8 mouse cellular contexts compared by ENCODE assay signal in the genomic region with DNA sequence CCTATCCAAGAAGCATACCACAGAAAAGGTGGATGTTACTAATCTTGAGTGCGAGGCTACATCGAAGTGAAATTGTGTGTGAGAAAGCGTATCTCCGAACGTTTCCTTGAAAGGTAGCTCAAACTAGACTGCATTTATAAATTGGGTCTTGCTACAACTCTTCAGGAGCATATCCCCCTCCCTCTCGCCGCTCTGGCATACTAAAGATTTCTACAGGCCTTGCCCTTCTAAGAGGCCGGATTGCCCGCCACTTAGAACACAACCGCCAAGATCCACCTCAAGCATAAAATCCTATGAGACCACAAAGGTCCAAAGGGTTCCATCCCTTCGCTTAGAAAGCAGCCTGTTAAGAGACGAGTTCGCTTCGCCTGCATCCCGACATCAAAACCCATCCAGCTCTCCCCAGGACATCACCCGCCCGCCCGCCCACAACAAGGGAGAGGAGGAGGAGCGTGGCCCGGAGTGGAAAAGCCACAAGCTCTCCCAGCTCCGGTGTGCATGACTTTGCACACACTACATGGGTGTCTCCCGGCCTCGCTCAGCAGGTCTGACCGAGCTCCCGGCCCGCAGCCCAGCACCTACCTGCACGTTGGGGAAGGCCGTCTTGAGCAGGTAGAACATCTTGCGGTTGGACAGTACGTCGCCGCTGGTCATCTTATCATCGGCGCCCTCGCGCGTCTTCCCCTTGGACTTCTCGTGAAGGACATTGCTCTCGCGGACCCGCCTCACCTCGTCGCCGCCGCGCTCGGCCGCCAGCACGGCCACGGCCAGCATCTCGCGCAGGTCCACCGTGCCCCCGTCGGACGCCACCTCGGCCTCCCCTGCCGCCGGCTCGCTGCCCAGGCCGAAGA. TPM values are rescaled to one million over a fixed set of nuclear protein-coding genes. Genes with fewer than 3 reads are reported as not detected.
A peak's percentile ranks its signal among the peaks of the same experiment; 100 is the strongest.
DNase-seq lines count a peak whose midpoint lies in the region; ATAC-seq lines count a peak whose summit lies in the region.

No protein-coding gene starts in this region.

- WGBS in embryonic facial prominence, embryonic 11.5 days: 1% methylated on average over 61 of the region's 61 CpGs
- WGBS in heart, embryonic 12.5 days: 2% methylated on average over 61 of the region's 61 CpGs
- 2% methylated on average over 61 of the region's 61 CpGs for WGBS in liver, embryonic 15.5 days (ENCODE audit: insufficient replicate concordance)
- 1% methylated on average over 57 of the region's 61 CpGs for whole genome bisulfite sequencing in neural tube, embryonic 14.5 days

- ATAC-seq in embryonic facial prominence, embryonic 11.5 days (replicated peaks; ENCODE audit: insufficient number of reproducible peaks, low FRiP score, low TSS enrichment, low read depth): peak; percentile 75
- peak; percentile 76 for ATAC-seq in heart, embryonic 12.5 days (ENCODE audit: insufficient number of reproducible peaks, low FRiP score)
- ATAC-seq in liver, embryonic 15.5 days (ENCODE audit: insufficient read depth): peak; percentile 90
- peak; percentile 79 for ATAC-seq in neural tube, embryonic 14.5 days (ENCODE audit: low read depth)

- H3K4me2 ChIP-seq in embryonic facial prominence, embryonic 11.5 days (ENCODE audit: low read depth, low read length): peak overlapping the region; percentile 36
- peak overlapping the region; percentile 76 for H3K4me2 ChIP-seq in heart, embryonic 12.5 days
- H3K4me2 ChIP-seq in liver, embryonic 15.5 days: peak overlapping the region; percentile 77
- H3K4me2 ChIP-seq in neural tube, embryonic 14.5 days (ENCODE audit: low read depth, low read length): peak overlapping the region; percentile 67

- DNase-seq in CD4-positive, CD25-positive, alpha-beta regulatory T cell, adult 2 months (ENCODE audit: low read depth, low spot score): peak; percentile 57
- peak; percentile 68 for DNase-seq in adrenal gland, postnatal 10 days
- peak; percentile 52 for DNase-seq in embryonic facial prominence, embryonic 11.5 days (ENCODE audit: low spot score)
- DNase-seq in kidney, postnatal 10 days: peak; percentile 64
- DNase-seq in thymus, adult 18-20 months: peak; percentile 24 to 26

- peak overlapping the region; percentile 75 for H3K27ac ChIP-seq in embryonic facial prominence, embryonic 11.5 days (replicated peaks; ENCODE audit: low read depth, low read length)
- H3K27ac ChIP-seq in heart, embryonic 12.5 days (ENCODE audit: poor library complexity, severe bottlenecking): peak overlapping the region; percentile 73
- peak overlapping the region; percentile 91 for H3K27ac ChIP-seq in liver, embryonic 15.5 days (replicated peaks)
- peak overlapping the region; percentile 56 for H3K27ac ChIP-seq in neural tube, embryonic 14.5 days (ENCODE audit: low read depth, low read length)

- H3K36me3 ChIP-seq in embryonic facial prominence, embryonic 11.5 days (replicated peaks; ENCODE audit: control insufficient read depth, insufficient read depth, low read depth, low read length): no peaks in the 10 kb centered on the region
- H3K36me3 ChIP-seq in heart, embryonic 12.5 days: peaks cover 18% of the 10 kb centered on the region
- H3K36me3 ChIP-seq in liver, embryonic 15.5 days (replicated peaks): 0 out of 2 replicates have a peak, but pooled peaks cover 2% of the 10 kb centered on the region
- no peaks in the 10 kb centered on the region for H3K36me3 ChIP-seq in neural tube, embryonic 14.5 days (ENCODE audit: control insufficient read depth, insufficient read depth, low read length)

- H3K9ac ChIP-seq in embryonic facial prominence, embryonic 11.5 days (replicated peaks; ENCODE audit: low read length): peak overlapping the region; percentile 95
- H3K9ac ChIP-seq in heart, embryonic 12.5 days: peak overlapping the region; percentile 89
- peak overlapping the region; percentile 93 for H3K9ac ChIP-seq in liver, embryonic 15.5 days
- H3K9ac ChIP-seq in neural tube, embryonic 14.5 days (replicated peaks; ENCODE audit: low read depth, low read length): peak overlapping the region; percentile 78

- H3K27me3 ChIP-seq in embryonic facial prominence, embryonic 11.5 days (ENCODE audit: control insufficient read depth, insufficient read depth, low read length): no peaks in the 10 kb centered on the region
- H3K27me3 ChIP-seq in heart, embryonic 12.5 days (replicated peaks): no peaks in the 10 kb centered on the region
- H3K27me3 ChIP-seq in liver, embryonic 15.5 days: no peaks in the 10 kb centered on the region
- no peaks in the 10 kb centered on the region for H3K27me3 ChIP-seq in neural tube, embryonic 14.5 days (ENCODE audit: control insufficient read depth, insufficient read depth, low read length)

- no peaks in the 10 kb centered on the region for H3K4me1 ChIP-seq in embryonic facial prominence, embryonic 11.5 days (ENCODE audit: control insufficient read depth, insufficient read depth, low read length)
- peaks cover 13% of the 10 kb centered on the region for H3K4me1 ChIP-seq in heart, embryonic 12.5 days (replicated peaks)
- peaks cover 36% of the 10 kb centered on the region for H3K4me1 ChIP-seq in liver, embryonic 15.5 days (replicated peaks)
- H3K4me1 ChIP-seq in neural tube, embryonic 14.5 days (ENCODE audit: control insufficient read depth, insufficient read depth, low read length): peaks cover 14% of the 10 kb centered on the region

- H3K9me3 ChIP-seq in embryonic facial prominence, embryonic 11.5 days (replicated peaks; ENCODE audit: control insufficient read depth, low read length): no peaks in the 10 kb centered on the region
- no peaks in the 10 kb centered on the region for H3K9me3 ChIP-seq in heart, embryonic 12.5 days (replicated peaks)
- H3K9me3 ChIP-seq in liver, embryonic 15.5 days (replicated peaks): no peaks in the 10 kb centered on the region
- no peaks in the 10 kb centered on the region for H3K9me3 ChIP-seq in neural tube, embryonic 14.5 days (ENCODE audit: control insufficient read depth, low read length)

- peak overlapping the region; percentile 94 for H3K4me3 ChIP-seq in embryonic facial prominence, embryonic 11.5 days (ENCODE audit: low read depth, low read length)
- H3K4me3 ChIP-seq in heart, embryonic 12.5 days: peak overlapping the region; percentile 82
- peak overlapping the region; percentile 95 for H3K4me3 ChIP-seq in liver, embryonic 15.5 days (replicated peaks)
- H3K4me3 ChIP-seq in neural tube, embryonic 14.5 days (ENCODE audit: low read depth, low read length): peak overlapping the region; percentile 62

RNA-seq across cellular contexts. Expression of a gene that starts 0.8 kb away (rescaled TPM):
- total RNA-seq in adrenal gland, postnatal 10 days (2021): 10 to 100 TPM; 39.4 to 42.9 TPM
- 50.4 and 58.0 TPM in 2 replicates for polyA plus RNA-seq in embryonic facial prominence, embryonic 11.5 days (2014; fragmentation: Nextera tagmentation; extraction: Ambion mirVana)
- 42.4 and 44.2 TPM in 2 replicates for polyA plus RNA-seq in heart, embryonic 12.5 days (2016; fragmentation: Nextera tagmentation; extraction: Ambion mirVana)
- 6.4 and 6.7 TPM in 2 replicates for polyA plus RNA-seq in liver, embryonic 15.5 days (2015; fragmentation: Nextera tagmentation; extraction: Ambion mirVana)
- 52.8 and 53.2 TPM in 2 replicates for polyA plus RNA-seq in neural tube, embryonic 14.5 days (2014; fragmentation: Nextera tagmentation; extraction: Ambion mirVana)

Comparison
In these comparisons a context has a peak if more than half of its experiments do, and no peak if none do; other contexts are left out.
1. Peak in every context shown above with its lines: DNase-seq, ATAC-seq, H3K4me3 ChIP-seq and H3K27ac ChIP-seq.